Mouse (Mus musculus): ENCODE results near the gene Cycs. TPM values are rescaled to one million over a fixed set of nuclear protein-coding genes. Genes with fewer than 3 reads are reported as not detected.

The Cycs gene
- total and polyA plus RNA-seq, 3 experiments: 28.0 to 139 (median 83.0) TPM

DNA sequence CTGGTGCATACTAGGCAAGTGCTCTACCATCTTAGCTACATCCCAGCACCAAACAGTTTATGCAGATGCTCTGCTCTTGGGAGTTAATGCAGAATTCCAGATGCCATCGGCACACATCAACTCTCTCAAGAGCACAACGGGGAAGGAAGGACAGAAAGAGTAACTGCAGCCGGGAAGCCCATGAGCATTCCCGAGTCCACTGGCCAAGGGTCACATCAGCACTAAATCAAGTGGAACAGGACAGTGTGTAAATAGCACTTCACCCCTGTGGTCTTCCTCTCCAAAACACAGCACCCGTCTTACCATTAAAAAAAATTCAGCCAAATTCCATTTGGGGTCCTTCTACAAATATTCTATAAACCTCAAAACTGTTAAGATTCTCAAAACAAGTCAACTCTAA, 20.0 kb upstream of the Cycs start:
- H3K4me3 ChIP-seq (ENCODE audit: control insufficient read depth in 1 of 2, insufficient read depth in 1 of 2, low read depth in 2 of 2, low read length in 2 of 2): no peak overlapping the region
- no peaks in the 10 kb centered on the region for H3K9me3 ChIP-seq (replicated peaks; ENCODE audit: insufficient read depth, low read length)
- no peaks in the 10 kb centered on the region for H3K27me3 ChIP-seq (ENCODE audit: control insufficient read depth in 1 of 2, insufficient read depth in 2 of 2, low read length in 2 of 2)
- no peak overlapping the region for H3K9ac ChIP-seq (ENCODE audit: control insufficient read depth, low read depth, low read length, poor library complexity, severe bottlenecking)
- H3K4me1 ChIP-seq (ENCODE audit: control insufficient read depth in 1 of 2, insufficient read depth in 2 of 2, low read length in 2 of 2): peaks cover 4 to 11% of the 10 kb centered on the region in 2 experiments; a peak in 3 of 4 replicates
- no peaks in the 10 kb centered on the region for H3K79me2 ChIP-seq (ENCODE audit: control insufficient read depth, insufficient read depth, low read length, poor library complexity)
- TF ChIP-seq TAL1 (IDR thresholded peaks at IDR 0.05; ENCODE audit: low read length): no peak
- TF ChIP-seq E2F4 (IDR thresholded peaks at IDR 0.05; ENCODE audit: borderline replicate concordance, low read depth, low read length): no peak
- TF ChIP-seq POLR2AphosphoS5 (IDR thresholded peaks at IDR 0.05; ENCODE audit: borderline replicate concordance, low read depth, low read length): no peak
- TF ChIP-seq UBTF (IDR thresholded peaks at IDR 0.05; ENCODE audit: borderline replicate concordance, insufficient read depth, low read depth, low read length): no peak
- TF ChIP-seq TCF12 (IDR thresholded peaks at IDR 0.05; ENCODE audit: low read depth, low read length): no peak
- H3K36me3 ChIP-seq (ENCODE audit: control insufficient read depth in 1 of 2, insufficient read depth in 2 of 2, low read length in 2 of 2): peaks cover 0 to 12% of the 10 kb centered on the region in 2 experiments; a peak in 2 of 4 replicates
- H3K27ac ChIP-seq (ENCODE audit: control insufficient read depth, low read depth, low read length): no peak overlapping the region
- DNase-seq (ENCODE audit: low read depth, low spot score): no peak

- TF ChIP-seq GABPA (IDR thresholded peaks at IDR 0.05; ENCODE audit: low read depth, low read length) (no peak), ELF1 (IDR thresholded peaks at IDR 0.05; ENCODE audit: low read depth, low read length) (no peak), POLR2AphosphoS5 (IDR thresholded peaks at IDR 0.05; ENCODE audit: borderline replicate concordance, low read depth, low read length) (no peak), TAL1 (IDR thresholded peaks at IDR 0.05; ENCODE audit: low read length) (no peak), POLR2A (IDR thresholded peaks at IDR 0.05; ENCODE audit: control insufficient read depth in 1 of 2, insufficient read depth in 1 of 2, low read depth in 1 of 2, low read length in 2 of 2, poor library complexity in 1 of 2) (no peak), TCF12 (IDR thresholded peaks at IDR 0.05; ENCODE audit: low read depth, low read length) (no peak), GATA1 (IDR thresholded peaks at IDR 0.05; ENCODE audit: low read depth, low read length) (no peak), SIN3A (IDR thresholded peaks at IDR 0.05; ENCODE audit: low read length) (no peak), MAX (IDR thresholded peaks at IDR 0.05; ENCODE audit: low read length) (no peak), RCOR1 (IDR thresholded peaks at IDR 0.05; ENCODE audit: low read depth, low read length) (no peak), RAD21 (IDR thresholded peaks at IDR 0.05; ENCODE audit: low read depth, low read length) (no peak)
- Histone ChIP-seq H3K79me2 (ENCODE audit: control insufficient read depth, insufficient read depth, low read length, poor library complexity) (no peaks in the 10 kb centered on the region), H3K9me3 (replicated peaks; ENCODE audit: insufficient read depth, low read length) (no peaks in the 10 kb centered on the region), H3K27me3 (ENCODE audit: control insufficient read depth in 1 of 2, insufficient read depth in 2 of 2, low read length in 2 of 2) (no peaks in the 10 kb centered on the region), H3K27ac (ENCODE audit: control insufficient read depth, low read depth, low read length) (no peak overlapping the region), H3K36me3 (ENCODE audit: control insufficient read depth in 1 of 2, insufficient read depth in 2 of 2, low read length in 2 of 2) (peaks cover 0 to 10% of the 10 kb centered on the region in 2 experiments; a peak in 2 of 4 replicates), H3K9ac (ENCODE audit: control insufficient read depth, low read depth, low read length, poor library complexity, severe bottlenecking) (no peak overlapping the region), H3K4me3 (ENCODE audit: control insufficient read depth in 1 of 2, insufficient read depth in 1 of 2, low read depth in 2 of 2, low read length in 2 of 2) (no peak overlapping the region), H3K4me1 (ENCODE audit: control insufficient read depth in 1 of 2, insufficient read depth in 2 of 2, low read length in 2 of 2) (peaks cover 4 to 9% of the 10 kb centered on the region in 2 experiments; a peak in 3 of 4 replicates)
- DNase-seq (ENCODE audit: low read depth, low spot score): no peak
Measured at GRCm38 (mm10) chr6:50585733-50586132, 19.4 kb upstream of the Cycs start.

DNA sequence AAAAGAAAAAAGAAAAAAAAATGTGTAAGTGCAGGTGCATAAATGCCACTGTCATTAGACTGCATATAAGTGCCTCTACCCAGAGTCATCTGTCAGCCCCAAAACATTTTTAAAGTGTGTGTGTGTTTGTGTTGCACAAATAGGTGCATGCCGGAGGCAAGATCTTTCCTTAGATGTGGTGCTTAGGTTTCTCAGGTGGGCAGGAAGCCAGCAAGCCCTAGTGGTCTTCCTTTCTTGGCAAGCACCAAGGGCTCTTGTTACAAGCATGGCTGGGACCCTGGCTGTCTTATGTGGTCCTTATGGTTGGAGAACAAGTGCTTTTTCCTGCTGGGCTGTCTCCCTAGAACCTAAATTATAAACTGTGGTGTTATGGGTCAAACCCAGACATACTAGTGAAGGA, 5.3 kb upstream of the Cycs start:
- Histone ChIP-seq H3K4me3 (ENCODE audit: control insufficient read depth in 1 of 2, insufficient read depth in 1 of 2, low read depth in 2 of 2, low read length in 2 of 2) (no peak overlapping the region), H3K4me1 (ENCODE audit: control insufficient read depth in 1 of 2, insufficient read depth in 2 of 2, low read length in 2 of 2) (peaks cover 0 to 2% of the 10 kb centered on the region in 2 experiments; a peak in 1 of 4 replicates), H3K9ac (ENCODE audit: control insufficient read depth, low read depth, low read length, poor library complexity, severe bottlenecking) (no peak overlapping the region), H3K79me2 (ENCODE audit: control insufficient read depth, insufficient read depth, low read length, poor library complexity) (peaks cover 4% of the 10 kb centered on the region; the same call in 1 of the 2 replicates), H3K27ac (ENCODE audit: control insufficient read depth, low read depth, low read length) (no peak overlapping the region), H3K36me3 (ENCODE audit: control insufficient read depth in 1 of 2, insufficient read depth in 2 of 2, low read length in 2 of 2) (peaks cover 0 to 5% of the 10 kb centered on the region in 2 experiments; a peak in 2 of 4 replicates), H3K27me3 (ENCODE audit: control insufficient read depth in 1 of 2, insufficient read depth in 2 of 2, low read length in 2 of 2) (no peaks in the 10 kb centered on the region), H3K9me3 (replicated peaks; ENCODE audit: insufficient read depth, low read length) (no peaks in the 10 kb centered on the region)
- TF ChIP-seq TAL1 (IDR thresholded peaks at IDR 0.05; ENCODE audit: low read length) (no peak), ZC3H11A (IDR thresholded peaks at IDR 0.05; ENCODE audit: low read depth, low read length) (no peak), RAD21 (IDR thresholded peaks at IDR 0.05; ENCODE audit: low read depth, low read length) (no peak), GATA1 (IDR thresholded peaks at IDR 0.05; ENCODE audit: low read depth, low read length) (no peak), TCF12 (IDR thresholded peaks at IDR 0.05; ENCODE audit: low read depth, low read length) (no peak), KAT2A (conservative IDR thresholded peaks at IDR 0.05; ENCODE audit: low read depth, low read length) (no peak)
- DNase-seq (ENCODE audit: low read depth, low spot score): no peak
